Mouse (Mus musculus): ENCODE measurements around the gene Pon1.

- TF ChIP-seq CTCF (IDR thresholded peaks at IDR 0.05; ENCODE audit: low read depth) (no peak), EP300 (IDR thresholded peaks at IDR 0.05; ENCODE audit: low read depth) (peak; percentile 53; the same call in 1 of the 2 replicates)
Observed at GRCm38 (mm10) chr6:5159385-5159791, 34.4 kb downstream of the Pon1 start.
